Mouse (Mus musculus) midbrain, postnatal 0 days (tissue): ENCODE data around the gene Fgl2. TPM values are rescaled to one million over a fixed set of nuclear protein-coding genes. Genes with fewer than 3 reads are reported as not detected.
A peak's percentile ranks its signal among the peaks of the same experiment; 100 is the strongest.

Experiments used
- ATAC-seq: fragments of 200-750 bp; cut with Nextera tagmentation; 2 replicates; pipeline ENCODE4 v1.8.0; 2017; ENCODE audit warnings: moderate number of reproducible peaks, mild to moderate bottlenecking, moderate TSS enrichment, moderate library complexity; ENCODE audit not compliant: low FRiP score
- DNase-seq: peaks from one replicate; pipeline ENCODE4 v3.0.0-alpha.2; 2015; ENCODE audit warnings: low spot score
- H3K27ac ChIP-seq: fragments of 300-500 bp; sonication (generic); 2 replicates; pipeline ENCODE4 v1.5.1; 2014; ENCODE audit warnings: low read depth, mild to moderate bottlenecking, low read length, mixed read lengths
- H3K27me3 ChIP-seq: fragments of 300-500 bp; sonication (generic); 2 replicates; pipeline ENCODE4 v1.6.1; 2014; ENCODE audit warnings: low read length, control low read depth, mixed read lengths; ENCODE audit not compliant: insufficient read depth
- H3K36me3 ChIP-seq: fragments of 300-500 bp; sonication (generic); 2 replicates; pipeline ENCODE4 v1.6.1; 2014; ENCODE audit warnings: low read length, control low read depth, mixed read lengths; ENCODE audit not compliant: insufficient read depth
- H3K4me1 ChIP-seq: fragments of 300-500 bp; sonication (generic); 2 replicates; pipeline ENCODE4 v1.6.1; 2014; ENCODE audit warnings: mild to moderate bottlenecking, control low read depth, antibody characterized with exemption, low read length, mixed read lengths; ENCODE audit not compliant: insufficient read depth
- H3K4me2 ChIP-seq: fragments of 300-500 bp; sonication (generic); 2 replicates; pipeline ENCODE4 v1.6.1; 2014; ENCODE audit warnings: low read depth, mild to moderate bottlenecking, low read length, mixed read lengths; ENCODE audit not compliant: poor library complexity, severe bottlenecking
- H3K4me3 ChIP-seq: fragments of 300-500 bp; sonication (generic); 2 replicates; pipeline ENCODE4 v1.5.1; 2014; ENCODE audit warnings: low read depth, mild to moderate bottlenecking, low read length, moderate library complexity
- H3K9ac ChIP-seq: fragments of 300-500 bp; sonication (generic); replicated peaks from 2 replicates; pipeline ENCODE4 v1.6.1; 2014; ENCODE audit warnings: mild to moderate bottlenecking, low read length, moderate library complexity, mixed read lengths; ENCODE audit not compliant: poor library complexity, severe bottlenecking
- H3K9me3 ChIP-seq: fragments of 300-500 bp; sonication (generic); 2 replicates; pipeline ENCODE4 v1.6.1; 2016; ENCODE audit warnings: low read length, control low read depth
- CTCF ChIP-seq: IDR thresholded peaks from 2 replicates; pipeline ENCODE4 v1.5.1; 2016; ENCODE audit warnings: antibody characterized with exemption, mild to moderate bottlenecking
- WGBS: fragments of 180-500 bp; shearing (Covaris S2); extraction: QIAGEN DNeasy Blood & Tissue Kit; methylation state at CpG from one replicate; pipeline ENCODE4 v1.1.7; 2014; 5-methylcytosine and 5-hydroxymethylcytosine counted together
- polyA plus RNA-seq: library from polyadenylated mRNA; unstranded; fragments of >200 nt; fragmentation: Nextera tagmentation; extraction: Ambion mirVana; gene quantifications from 2 replicates; pipeline ENCODE4 v1.2.1, GENCODE M21; 2015
- total RNA-seq: library from RNA; depleted of rRNA; stranded (reverse); fragments of >200 nt; gene quantifications from 2 replicates; pipeline ENCODE4 v1.2.3, GENCODE M21; 2014

The Fgl2 gene
- total and polyA plus RNA-seq, 2 experiments from 2014 or later: 1.9 to 4.1 TPM

DNA sequence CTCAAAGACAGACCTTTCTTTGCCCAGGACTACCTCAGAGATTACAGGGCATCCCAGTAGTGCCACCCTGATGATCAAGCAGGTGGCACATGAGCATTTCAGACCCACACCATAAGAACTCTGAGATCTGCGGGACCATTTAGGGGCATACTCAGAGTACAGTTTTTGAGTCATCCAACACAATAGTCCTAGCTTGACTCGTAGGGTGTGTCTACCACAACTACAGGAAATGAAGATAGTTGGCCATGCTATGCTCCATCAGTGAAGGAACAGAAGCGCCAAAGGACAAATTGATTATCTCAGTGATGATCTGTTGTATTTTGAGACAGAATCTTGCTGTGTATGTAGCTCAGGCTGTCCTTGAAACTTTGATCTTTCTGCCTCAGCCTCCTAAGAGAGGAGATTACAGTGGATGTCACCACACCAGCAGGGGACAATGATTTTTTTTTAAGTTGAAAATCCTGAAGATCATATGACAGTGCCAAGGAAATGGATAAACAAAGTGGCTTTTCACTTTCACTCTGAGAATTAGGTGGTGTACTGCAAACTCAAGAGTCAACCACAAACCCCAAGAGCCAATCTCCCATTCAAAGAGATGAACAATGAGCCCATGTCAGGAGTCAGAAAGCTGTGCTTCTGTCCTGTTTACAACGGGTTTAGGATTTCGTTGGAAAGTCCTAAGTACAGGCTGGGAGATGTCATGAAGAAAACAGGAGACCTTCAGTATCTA lies 2.1 kb upstream of the Fgl2 start:
- Histone ChIP-seq H3K27me3 (no peaks in the 10 kb centered on the region), H3K4me2 (no peak overlapping the region), H3K27ac (no peak overlapping the region), H3K9me3 (no peaks in the 10 kb centered on the region), H3K4me3 (no peak overlapping the region), H3K9ac (no peak overlapping the region), H3K36me3 (no peaks in the 10 kb centered on the region), H3K4me1 (no peaks in the 10 kb centered on the region)
- DNase-seq: no peak
- no peak for TF ChIP-seq CTCF
- ATAC-seq: no peak
- 94% methylated on average over 5 of the region's 5 CpGs for WGBS

- Histone ChIP-seq H3K27me3 (no peaks in the 10 kb centered on the region), H3K4me2 (peak overlapping the region; percentile 92), H3K4me1 (no peaks in the 10 kb centered on the region), H3K9ac (peak overlapping the region; percentile 60; the same call in 1 of the 2 replicates), H3K36me3 (no peaks in the 10 kb centered on the region), H3K27ac (0 out of 2 replicates have a peak overlapping the region, but pooled peaks have one; percentile 32), H3K9me3 (no peaks in the 10 kb centered on the region), H3K4me3 (peak overlapping the region; percentile 41)
- peak; percentile 27 for DNase-seq
- no peak for TF ChIP-seq CTCF
- ATAC-seq: peak; percentile 76
- WGBS: 30% methylated on average over 5 of the region's 5 CpGs
These were observed 522 bp upstream of the Fgl2 start for GRCm38 (mm10) chr5:21371920-21372319.

- no peak for TF ChIP-seq CTCF
- H3K4me2 ChIP-seq: peak overlapping the region; percentile 92
- H3K9me3 ChIP-seq: no peaks in the 10 kb centered on the region
- no peaks in the 10 kb centered on the region for H3K4me1 ChIP-seq
- peak overlapping the region; percentile 60; the same call in 1 of the 2 replicates for H3K9ac ChIP-seq
- H3K36me3 ChIP-seq: no peaks in the 10 kb centered on the region
- no peak overlapping the region for H3K27ac ChIP-seq
- 63% methylated on average over 7 of the region's 7 CpGs for WGBS
- no peak for ATAC-seq
- H3K27me3 ChIP-seq: no peaks in the 10 kb centered on the region
- H3K4me3 ChIP-seq: peak overlapping the region; percentile 41; the same call in 1 of the 2 replicates
- no peak for DNase-seq
These were observed 707 bp downstream of the Fgl2 start for GRCm38 (mm10) chr5:21373180-21373518.

- Histone ChIP-seq H3K9me3 (no peaks in the 10 kb centered on the region), H3K27ac (no peak overlapping the region), H3K36me3 (no peaks in the 10 kb centered on the region), H3K4me1 (no peaks in the 10 kb centered on the region), H3K4me3 (no peak overlapping the region), H3K9ac (no peak overlapping the region), H3K4me2 (no peak overlapping the region), H3K27me3 (no peaks in the 10 kb centered on the region)
- no peak for ATAC-seq
- DNase-seq: no peak
- TF ChIP-seq CTCF: no peak
- WGBS: 78% methylated on average over 4 of the region's 4 CpGs
These were observed 4.5 kb downstream of the Fgl2 start for GRCm38 (mm10) chr5:21376935-21377334.

DNA sequence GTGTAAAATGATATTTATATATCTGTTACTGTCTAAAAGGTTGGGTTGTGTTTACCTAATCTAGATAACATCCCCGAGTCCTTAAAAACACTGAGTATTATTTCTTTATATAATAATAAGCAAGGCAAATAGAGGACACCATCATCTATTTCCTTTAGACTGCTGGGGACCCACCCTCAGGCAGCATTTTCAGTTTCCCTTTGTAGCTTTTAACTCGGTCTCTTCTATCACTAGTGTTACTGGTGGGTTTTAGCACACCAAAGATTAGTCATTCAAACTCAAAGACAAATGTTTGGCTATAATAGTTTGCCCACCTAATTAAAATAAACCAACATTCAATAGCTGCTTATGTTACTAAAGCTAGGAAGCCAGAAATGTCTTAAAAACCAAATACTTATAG lies 6.0 kb downstream of the Fgl2 start:
- H3K4me3 ChIP-seq: no peak overlapping the region

DNA sequence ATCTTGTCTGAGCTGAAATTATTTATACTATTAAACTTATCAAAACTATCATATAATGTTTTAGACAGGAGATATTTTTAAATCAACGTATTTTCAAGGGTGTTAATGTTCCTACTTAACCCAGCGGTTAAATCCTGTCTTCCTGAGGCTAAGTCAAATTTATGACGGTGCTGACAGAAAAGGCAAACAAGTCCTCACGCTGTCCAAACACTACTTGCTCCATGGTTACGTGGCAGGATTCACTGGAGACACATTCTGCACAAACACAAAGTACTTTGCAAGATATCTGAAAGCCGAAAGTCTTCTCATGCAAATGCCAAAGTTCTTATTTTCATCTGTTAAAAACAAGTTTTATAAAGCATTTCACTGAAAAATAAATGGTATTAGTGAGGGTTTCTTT lies 9.5 kb downstream of the Fgl2 start:
- Histone ChIP-seq H3K27ac (no peak overlapping the region), H3K4me2 (no peak overlapping the region), H3K9me3 (no peaks in the 10 kb centered on the region), H3K36me3 (no peaks in the 10 kb centered on the region), H3K27me3 (no peaks in the 10 kb centered on the region), H3K4me3 (no peak overlapping the region), H3K4me1 (no peaks in the 10 kb centered on the region), H3K9ac (no peak overlapping the region)
- DNase-seq (no peak), ATAC-seq (no peak)
- WGBS: 62% methylated on average over 6 of the region's 6 CpGs
- TF ChIP-seq CTCF: no peak

More for the DNA sequence above, 6.0 kb downstream of the Fgl2 start:
- Histone ChIP-seq H3K9ac (no peak overlapping the region), H3K36me3 (no peaks in the 10 kb centered on the region), H3K27ac (no peak overlapping the region), H3K27me3 (no peaks in the 10 kb centered on the region), H3K9me3 (no peaks in the 10 kb centered on the region), H3K4me1 (no peaks in the 10 kb centered on the region), H3K4me2 (no peak overlapping the region)
- TF ChIP-seq CTCF: no peak
- no peak for DNase-seq
- 84% methylated on average over 2 of the region's 2 CpGs for WGBS
- no peak for ATAC-seq
